Mouse (Mus musculus) bone marrow macrophage, adult 2 months (primary cell): ENCODE measurements around the gene Ldlrad1.

Experiments
- CTCF ChIP-seq: IDR thresholded peaks from 2 replicates; pipeline ENCODE4 v1.5.1; 2012; ENCODE audit warnings: low read depth, mild to moderate bottlenecking, low read length, moderate library complexity
- POLR2A ChIP-seq: IDR thresholded peaks from 2 replicates; pipeline ENCODE4 v1.6.1; 2012; ENCODE audit warnings: mild to moderate bottlenecking, low read depth, low read length, borderline replicate concordance

GRCm38 (mm10) chr4:107246040-107246439 is 37.1 kb downstream of the Ldlrad1 start:
- no peak for TF ChIP-seq POLR2A
- no peak for TF ChIP-seq CTCF
